Mouse (Mus musculus) erythroblast, embryonic 14.5 days (primary cell): Measurements from ENCODE around the gene Haus4. TPM values are rescaled to one million over a fixed set of nuclear protein-coding genes. Genes with fewer than 3 reads are reported as not detected.
A peak's percentile ranks its signal among the peaks of the same experiment; 100 is the strongest.

ENCODE experiments used
- H3K27me3 ChIP-seq: 2 replicates; pipeline ENCODE4 v1.6.1; 2012; ENCODE audit warnings: inconsistent platforms; ENCODE audit not compliant: control insufficient read depth
- H3K36me3 ChIP-seq: 2 replicates; pipeline ENCODE4 v1.6.1; 2012; ENCODE audit warnings: mild to moderate bottlenecking, inconsistent platforms; ENCODE audit not compliant: control insufficient read depth
- H3K4me1 ChIP-seq: 2 replicates; pipeline ENCODE4 v1.6.1; 2012; ENCODE audit warnings: inconsistent platforms; ENCODE audit not compliant: control insufficient read depth
- H3K4me3 ChIP-seq: replicated peaks from 2 replicates; pipeline ENCODE3; 2012; ENCODE audit warnings: moderate library complexity, mild to moderate bottlenecking, inconsistent platforms
- H3K9me3 ChIP-seq: 2 replicates; pipeline ENCODE4 v1.6.1; 2012; ENCODE audit warnings: low read length, inconsistent platforms, mixed read lengths; ENCODE audit not compliant: control insufficient read depth
- GATA1 ChIP-seq: IDR thresholded peaks from 2 replicates; pipeline ENCODE4 v1.6.1; 2012; ENCODE audit warnings: low read length, inconsistent platforms, mixed read lengths
- TAL1 ChIP-seq: IDR thresholded peaks from 3 replicates; pipeline ENCODE4 v1.6.1; 2012; ENCODE audit warnings: low read length, inconsistent platforms, mixed read lengths
- polyA plus RNA-seq: library from polyadenylated mRNA; stranded (reverse); fragments of >175 nt; gene quantifications from 2 replicates; pipeline ENCODE4 v1.2.3, GENCODE M21; 2012

The Haus4 gene
- polyA plus RNA-seq, 1 experiment: 11.7 TPM

DNA sequence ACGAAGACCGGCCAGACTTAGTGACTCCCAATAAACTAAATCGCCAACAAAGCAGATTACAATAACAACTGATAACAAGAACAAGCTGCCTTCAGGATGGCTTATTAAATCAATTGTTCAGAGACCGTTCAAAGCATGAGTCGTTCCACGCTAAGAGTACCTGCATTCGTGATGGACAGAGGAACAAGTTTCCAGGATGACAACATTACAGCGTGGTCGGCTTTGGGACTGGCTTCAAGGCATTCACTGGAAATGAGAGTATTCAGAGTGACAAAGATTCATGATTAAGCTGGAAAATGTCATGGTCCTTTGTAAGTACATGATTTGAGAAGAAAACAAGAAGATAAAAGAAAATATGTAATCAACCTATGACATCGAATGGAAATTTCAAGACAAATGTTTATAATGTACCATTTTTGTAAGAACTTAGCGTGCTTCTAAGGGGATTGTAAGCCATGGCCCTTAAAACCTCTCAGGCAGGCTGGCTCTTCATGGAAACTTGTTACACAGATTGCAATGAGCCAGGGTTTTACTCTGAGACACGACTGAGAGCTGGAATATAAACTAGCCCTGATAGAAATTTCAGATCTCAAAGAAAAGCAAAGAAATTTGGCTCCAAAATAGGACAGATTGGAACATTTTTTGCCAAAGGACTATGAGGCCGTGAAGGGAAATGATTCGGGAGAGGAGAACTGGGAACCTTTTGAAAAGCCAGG is 6.3 kb upstream of the Haus4 start:
- H3K9me3 ChIP-seq: no peaks in the 10 kb centered on the region
- H3K4me3 ChIP-seq: no peak overlapping the region
- no peaks in the 10 kb centered on the region for H3K36me3 ChIP-seq
- peaks cover 7% of the 10 kb centered on the region for H3K27me3 ChIP-seq
- no peaks in the 10 kb centered on the region for H3K4me1 ChIP-seq
- TF ChIP-seq TAL1 (no peak), GATA1 (no peak)

DNA sequence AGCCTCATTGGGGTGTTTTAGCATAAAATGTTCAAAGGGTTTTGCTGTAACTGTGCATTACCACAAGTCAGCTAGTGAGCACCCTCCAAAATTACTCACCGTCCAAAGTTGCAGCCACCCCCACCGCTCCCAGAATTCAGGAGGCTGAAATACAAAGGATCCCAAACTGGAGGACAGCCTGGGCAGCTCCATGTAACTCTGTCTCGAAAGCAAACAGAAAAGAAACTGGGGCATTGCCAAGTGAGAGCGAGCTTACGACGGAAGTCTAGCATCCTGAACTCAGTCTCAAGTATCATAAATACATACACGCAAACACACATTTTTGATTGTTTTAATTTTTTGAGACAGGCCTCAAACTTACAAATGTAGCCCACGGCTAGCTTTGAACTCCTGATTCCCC is 2.9 kb upstream of the Haus4 start:
- Histone ChIP-seq H3K4me1 (peaks cover 25% of the 10 kb centered on the region), H3K36me3 (peaks cover 1% of the 10 kb centered on the region), H3K9me3 (no peaks in the 10 kb centered on the region), H3K27me3 (peaks cover 7% of the 10 kb centered on the region), H3K4me3 (no peak overlapping the region)
- TF ChIP-seq TAL1 (no peak), GATA1 (no peak)

DNA sequence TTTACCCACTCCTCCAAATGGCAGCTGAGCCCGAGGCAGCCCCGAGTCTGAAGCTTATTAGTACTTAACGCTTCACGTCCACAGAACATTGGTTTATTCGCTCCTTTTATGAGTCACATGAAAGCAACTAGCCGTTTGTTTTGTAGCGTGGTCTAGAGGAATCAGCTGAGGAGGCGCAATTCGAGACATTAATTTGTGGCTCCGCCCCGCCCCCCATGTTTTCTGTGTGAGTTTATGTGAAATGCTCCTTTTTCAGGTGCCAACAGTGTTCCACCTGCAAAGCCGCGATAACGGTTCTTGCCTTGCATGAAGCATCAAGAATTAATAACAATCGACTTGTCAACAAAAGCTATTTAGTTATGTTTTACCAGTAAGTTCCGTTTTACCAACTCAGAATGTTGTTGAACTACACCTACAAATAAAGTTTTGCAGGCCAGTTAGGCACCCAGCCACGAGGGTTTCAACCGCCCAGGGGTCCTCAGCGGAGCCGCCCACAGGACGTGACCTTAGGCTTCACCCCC is 902 bp downstream of the Haus4 start:
- TF ChIP-seq GATA1 (no peak), TAL1 (no peak)
- peaks cover 38% of the 10 kb centered on the region for H3K36me3 ChIP-seq

DNA sequence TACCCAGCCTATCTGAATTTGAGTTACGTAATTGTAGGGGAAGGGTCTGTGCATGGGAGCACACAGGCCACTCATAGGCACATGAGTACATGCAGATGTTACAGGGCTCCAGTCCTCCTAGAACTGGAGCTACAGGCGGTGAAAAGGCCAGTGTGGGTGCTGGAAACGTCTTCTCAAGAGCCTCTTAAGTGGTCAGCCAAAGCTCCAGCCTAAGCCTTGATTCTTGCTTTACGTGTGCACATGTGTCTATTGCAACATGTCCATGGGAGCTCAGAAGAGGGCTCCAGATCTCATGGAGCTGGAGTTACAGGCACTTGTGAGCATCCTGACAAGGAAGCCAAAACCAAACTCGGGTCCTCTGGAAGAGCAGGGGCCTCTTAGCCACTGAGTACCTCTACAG is 9.7 kb downstream of the Haus4 start:
- Histone ChIP-seq H3K27me3 (no peaks in the 10 kb centered on the region), H3K9me3 (peaks cover 10% of the 10 kb centered on the region), H3K36me3 (peaks cover 56% of the 10 kb centered on the region), H3K4me1 (no peaks in the 10 kb centered on the region), H3K4me3 (no peak overlapping the region)
- TF ChIP-seq GATA1: no peak
- TF ChIP-seq TAL1: no peak; the same call in 2 of the 3 replicates

More for the DNA sequence above, 902 bp downstream of the Haus4 start:
- H3K4me3 ChIP-seq: peak overlapping the region; percentile 89
- peaks cover 29% of the 10 kb centered on the region for H3K4me1 ChIP-seq
- H3K27me3 ChIP-seq: peaks cover 5% of the 10 kb centered on the region
- no peaks in the 10 kb centered on the region for H3K9me3 ChIP-seq

DNA sequence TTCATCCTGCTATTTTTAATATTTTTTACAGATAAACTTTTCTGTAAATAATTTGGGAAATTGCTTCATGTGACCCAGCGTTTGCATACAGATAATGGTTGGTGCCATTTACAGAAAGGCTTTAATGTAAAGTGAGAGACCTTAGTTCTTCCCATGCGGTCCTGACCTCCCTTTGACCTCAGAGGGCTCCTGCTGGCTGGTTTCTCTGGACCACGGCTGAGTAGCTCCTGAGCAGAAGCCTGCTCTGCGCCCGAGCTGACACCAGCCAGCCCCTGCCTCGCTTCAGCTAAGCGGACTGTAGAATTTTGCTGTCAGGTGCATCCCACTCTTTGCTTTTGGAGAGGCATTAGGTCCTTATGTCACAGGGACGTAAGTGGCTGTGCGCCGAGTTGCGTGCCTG is 13.6 kb downstream of the Haus4 start:
- no peak for TF ChIP-seq TAL1
- no peak for TF ChIP-seq GATA1
- H3K4me1 ChIP-seq: no peaks in the 10 kb centered on the region
- H3K9me3 ChIP-seq: no peaks in the 10 kb centered on the region
- H3K27me3 ChIP-seq: no peaks in the 10 kb centered on the region
- peaks cover 30% of the 10 kb centered on the region for H3K36me3 ChIP-seq
- no peak overlapping the region for H3K4me3 ChIP-seq

DNA sequence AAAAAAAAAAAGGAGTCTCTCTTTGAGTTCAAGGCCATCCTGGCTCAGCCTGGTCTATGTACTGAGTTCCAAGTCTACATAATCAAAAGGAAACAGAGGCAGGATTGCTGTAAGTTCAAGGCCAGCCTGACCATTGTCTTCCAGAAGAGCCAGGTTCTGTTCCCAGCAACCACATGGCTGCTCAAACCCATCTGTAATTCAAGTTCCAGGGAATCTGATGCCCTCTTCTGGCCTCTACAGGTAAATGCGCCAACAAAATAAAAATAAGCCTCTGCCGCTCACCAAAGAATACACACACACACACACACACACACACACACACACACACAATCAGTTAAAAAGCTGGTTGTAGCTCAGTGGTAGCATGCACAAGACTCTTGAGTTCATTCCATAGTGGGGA is 15.8 kb downstream of the Haus4 start:
- Histone ChIP-seq H3K9me3 (no peaks in the 10 kb centered on the region), H3K36me3 (peaks cover 16% of the 10 kb centered on the region), H3K27me3 (no peaks in the 10 kb centered on the region), H3K4me1 (no peaks in the 10 kb centered on the region), H3K4me3 (no peak overlapping the region)
- TF ChIP-seq TAL1 (no peak), GATA1 (no peak)

DNA sequence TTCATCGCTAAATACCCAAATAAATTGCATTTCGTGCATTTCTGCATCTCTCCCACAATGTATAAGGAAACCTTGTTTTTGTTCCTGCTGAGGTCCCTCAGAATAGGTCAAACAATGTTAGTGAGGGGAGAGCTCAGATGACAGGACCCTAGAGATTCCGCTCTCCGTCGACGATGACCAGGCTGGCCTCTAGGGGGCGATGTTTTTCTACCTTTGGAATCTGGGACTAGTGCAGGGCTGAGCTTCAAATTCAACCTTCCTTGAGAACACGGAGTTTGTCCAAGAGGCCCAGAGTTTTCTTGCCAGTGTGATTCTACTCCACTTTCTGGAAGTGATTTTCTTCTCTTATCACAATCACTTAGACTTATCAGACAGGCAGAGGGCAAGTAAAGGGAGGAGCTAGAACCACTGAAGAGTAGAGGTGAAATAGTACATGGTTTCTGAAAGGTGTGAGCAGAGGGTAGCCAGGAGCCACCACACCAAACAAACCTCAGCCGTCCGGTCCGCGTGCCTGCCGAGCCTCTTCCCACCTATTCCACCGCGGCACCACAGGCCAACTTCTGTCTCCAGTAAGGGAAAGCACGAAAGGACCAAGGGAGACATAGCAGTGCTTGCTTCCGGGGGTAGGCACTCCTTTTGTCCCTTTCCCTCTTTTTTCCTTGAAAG is 25.8 kb downstream of the Haus4 start:
- TF ChIP-seq GATA1 (no peak), TAL1 (no peak)
- Histone ChIP-seq H3K36me3 (no peaks in the 10 kb centered on the region), H3K4me1 (peaks cover 4% of the 10 kb centered on the region), H3K27me3 (peaks cover 31% of the 10 kb centered on the region), H3K4me3 (no peak overlapping the region), H3K9me3 (no peaks in the 10 kb centered on the region)

DNA sequence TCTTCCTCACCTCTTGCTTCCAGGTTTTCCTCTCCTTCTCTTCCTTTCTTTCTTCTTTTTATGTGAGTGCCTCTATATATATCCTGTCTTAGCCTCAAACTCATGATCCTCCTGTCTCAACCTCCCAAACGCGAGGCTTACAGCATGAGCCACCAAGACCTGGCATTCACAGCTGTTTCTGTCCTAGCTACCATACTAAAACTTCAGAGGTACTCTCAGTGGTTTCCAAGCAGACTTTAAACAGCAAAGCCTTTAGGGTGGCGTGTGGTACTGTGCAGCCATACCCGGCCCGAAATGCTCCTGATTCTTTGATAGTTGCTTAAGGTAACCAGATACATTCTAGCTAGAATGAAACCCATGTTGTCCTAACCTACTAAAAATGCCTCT is 26.4 kb downstream of the Haus4 start:
- no peak overlapping the region for H3K4me3 ChIP-seq

DNA sequence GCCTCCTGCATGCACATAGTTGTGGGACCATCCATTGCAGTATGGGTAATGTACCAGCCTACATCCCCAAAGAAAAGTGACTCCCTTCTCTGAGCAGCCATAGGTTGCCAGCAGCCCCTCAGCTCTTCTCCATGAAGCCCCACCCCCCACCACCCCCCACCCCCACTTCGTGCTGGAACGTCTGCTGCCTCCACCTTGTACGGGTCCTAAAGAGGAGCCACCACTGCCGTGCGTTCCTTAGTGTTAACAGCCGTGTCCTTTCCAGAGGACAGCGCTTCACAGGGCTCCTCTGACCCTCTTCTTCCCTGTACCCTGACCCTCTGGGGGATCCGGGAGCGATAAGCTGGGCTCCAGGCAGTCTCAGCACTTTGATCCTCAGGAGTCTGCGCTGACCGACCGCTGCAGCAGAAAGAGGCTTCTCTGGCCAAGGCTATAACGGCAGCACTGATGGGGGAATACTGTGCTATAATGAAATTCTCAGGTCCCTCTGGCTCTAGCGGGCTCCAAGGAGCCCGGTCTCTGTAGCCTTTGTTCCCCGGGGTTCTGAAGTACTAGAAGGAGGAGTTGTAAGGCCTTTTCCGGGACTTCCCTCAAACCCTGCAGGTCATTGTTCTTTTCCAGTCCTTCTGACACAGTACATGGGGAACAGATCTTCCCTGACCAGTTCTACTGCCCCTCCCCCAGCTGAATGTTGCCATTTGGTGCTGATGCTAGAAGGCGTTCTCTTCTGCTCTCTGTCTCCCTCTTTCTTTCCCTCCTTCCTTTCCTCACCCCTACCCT is 27.0 kb downstream of the Haus4 start:
- Histone ChIP-seq H3K4me3 (no peak overlapping the region), H3K27me3 (peaks cover 31% of the 10 kb centered on the region), H3K9me3 (no peaks in the 10 kb centered on the region), H3K36me3 (no peaks in the 10 kb centered on the region), H3K4me1 (peaks cover 4% of the 10 kb centered on the region)
- TF ChIP-seq GATA1 (no peak), TAL1 (no peak)

More for the DNA sequence above, 26.4 kb downstream of the Haus4 start:
- no peak for TF ChIP-seq TAL1
- Histone ChIP-seq H3K27me3 (peaks cover 31% of the 10 kb centered on the region), H3K36me3 (no peaks in the 10 kb centered on the region), H3K9me3 (no peaks in the 10 kb centered on the region), H3K4me1 (peaks cover 4% of the 10 kb centered on the region)
